Mouse (Mus musculus): ENCODE data around the gene Mocs1.

Gene Mocs1

GRCm38 (mm10) chr17:49428239-49428688, at the start of gene Mocs1:
Mocs1 (plus strand) TSS chr17:49428362.
- CTCF ChIA-PET, result interaction anchor here in 2 of 4 experiments (0.6 to 1.6 kb wide), 4 partner anchors 23 to 890 kb away, joined by 3 to 7 read pairs (median 4); no protein-coding TSS in a partner anchor

GRCm38 (mm10) chr17:49379645-49380044, 48.5 kb upstream of the Mocs1 start:
- ChIA-PET CTCF (interaction anchor here in 2 of 4 experiments (0.6 to 1.0 kb wide), 2 partner anchors 21 to 173 kb away, joined by 3 to 14 read pairs; no protein-coding TSS in a partner anchor), POLR2A (no interaction called here)

More at GRCm38 (mm10) chr17:49428239-49428688, at the start of gene Mocs1:
- POLR2A ChIA-PET, result interaction anchor here in 2 of 4 experiments (0.6 to 1.5 kb wide), 2 partner anchors 10 to 211 kb away, joined by 3 read pairs; no protein-coding TSS in a partner anchor

GRCm38 (mm10) chr17:49384217-49384943, 43.8 kb upstream of the Mocs1 start:
- ChIA-PET POLR2A (no interaction called here), CTCF (no interaction called here)

- CTCF ChIA-PET, result interaction anchor here in 2 of 4 experiments (0.6 to 2.0 kb wide), 3 partner anchors 12 to 121 kb away, joined by 3 to 7 read pairs (median 3); no protein-coding TSS in a partner anchor
- POLR2A ChIA-PET, result no interaction called here
Measured at GRCm38 (mm10) chr17:49387741-49388140, 40.4 kb upstream of the Mocs1 start.

GRCm38 (mm10) chr17:49392751-49393150, 35.4 kb upstream of the Mocs1 start:
- ChIA-PET CTCF (interaction anchor here in 1 of 4 experiments (0.7 kb wide), 1 partner anchor 458 kb away, joined by 3 read pairs; no protein-coding TSS in a partner anchor), POLR2A (no interaction called here)

GRCm38 (mm10) chr17:49394836-49395235, 33.3 kb upstream of the Mocs1 start:
- ChIA-PET CTCF (interaction anchor here (0.6 to 0.7 kb wide), 5 partner anchors 42 to 573 kb away, joined by 3 to 6 read pairs (median 5); no protein-coding TSS in a partner anchor), POLR2A (interaction anchor here in 1 of 4 experiments (0.6 kb wide), 1 partner anchor 123 kb away, joined by 3 read pairs; no protein-coding TSS in a partner anchor)

GRCm38 (mm10) chr17:49399605-49400004, 28.6 kb upstream of the Mocs1 start:
- ChIA-PET POLR2A (interaction anchor here in 1 of 4 experiments (0.6 kb wide), 1 partner anchor 133 kb away, joined by 5 read pairs; no protein-coding TSS in a partner anchor), CTCF (interaction anchor here (0.6 to 2.0 kb wide), 55 partner anchors 10 to 806 kb away, joined by 3 to 36 read pairs (median 4); partner anchors contain the start of genes Lrfn2 (in 2 of the 4) and Mocs1 (in 1 of the 4))

- CTCF ChIA-PET, result interaction anchor here (0.5 to 2.0 kb wide), 58 partner anchors 10 to 931 kb away, joined by 3 to 36 read pairs (median 4); partner anchors contain the start of genes Lrfn2 (in 2 of the 4) and Mocs1 (in 1 of the 4)
- POLR2A ChIA-PET, result interaction anchor here in 1 of 4 experiments (0.6 kb wide), 1 partner anchor 134 kb away, joined by 5 read pairs; no protein-coding TSS in a partner anchor
Measured at GRCm38 (mm10) chr17:49400130-49400529, 28.0 kb upstream of the Mocs1 start.

GRCm38 (mm10) chr17:49403151-49403550, 25.0 kb upstream of the Mocs1 start:
- CTCF ChIA-PET, result interaction anchor here in 1 of 4 experiments (0.8 kb wide), 1 partner anchor 10 kb away, joined by 4 read pairs; no protein-coding TSS in a partner anchor
- POLR2A ChIA-PET, result no interaction called here

GRCm38 (mm10) chr17:49405927-49406326, 22.2 kb upstream of the Mocs1 start:
- CTCF ChIA-PET, result no interaction called here
- POLR2A ChIA-PET, result interaction anchor here in 1 of 4 experiments (0.6 kb wide), 1 partner anchor 647 kb away, joined by 4 read pairs; no protein-coding TSS in a partner anchor

GRCm38 (mm10) chr17:49412974-49413373, 15.2 kb upstream of the Mocs1 start:
- ChIA-PET CTCF (interaction anchor here in 3 of 4 experiments (0.7 to 1.2 kb wide), 6 partner anchors 10 to 486 kb away, joined by 3 to 4 read pairs (median 3); no protein-coding TSS in a partner anchor), POLR2A (interaction anchor here in 1 of 4 experiments (0.6 kb wide), 1 partner anchor 56 kb away, joined by 3 read pairs; no protein-coding TSS in a partner anchor)

- ChIA-PET POLR2A (no interaction called here), CTCF (interaction anchor here in 3 of 4 experiments (0.6 to 1.2 kb wide), 8 partner anchors 11 to 485 kb away, joined by 3 to 4 read pairs (median 3); no protein-coding TSS in a partner anchor)
Measured at GRCm38 (mm10) chr17:49413554-49413953, 14.6 kb upstream of the Mocs1 start.

- CTCF ChIA-PET, result no interaction called here
- POLR2A ChIA-PET, result no interaction called here
Measured at GRCm38 (mm10) chr17:49416228-49416627, 11.9 kb upstream of the Mocs1 start.

GRCm38 (mm10) chr17:49419813-49420212, 8.3 kb upstream of the Mocs1 start:
- CTCF ChIA-PET, result interaction anchor here in 1 of 4 experiments (0.6 kb wide), 1 partner anchor 153 kb away, joined by 3 read pairs; no protein-coding TSS in a partner anchor
- POLR2A ChIA-PET, result no interaction called here

GRCm38 (mm10) chr17:49422286-49423066, 5.7 kb upstream of the Mocs1 start:
- ChIA-PET POLR2A (no interaction called here), CTCF (interaction anchor here in 1 of 4 experiments (1.0 kb wide), 1 partner anchor 476 kb away, joined by 5 read pairs; no protein-coding TSS in a partner anchor)

GRCm38 (mm10) chr17:49423067-49423325, 5.2 kb upstream of the Mocs1 start:
- ChIA-PET POLR2A (interaction anchor here in 1 of 4 experiments (1.3 kb wide), 1 partner anchor 10 kb away, joined by 4 read pairs; no protein-coding TSS in a partner anchor), CTCF (no interaction called here)

- POLR2A ChIA-PET, result interaction anchor here in 1 of 4 experiments (1.3 kb wide), 1 partner anchor 9 kb away, joined by 4 read pairs; no protein-coding TSS in a partner anchor
Measured at GRCm38 (mm10) chr17:49423872-49424271, 4.3 kb upstream of the Mocs1 start.

GRCm38 (mm10) chr17:49427631-49428238, 427 bp upstream of the Mocs1 start:
- ChIA-PET POLR2A (interaction anchor here in 2 of 4 experiments (0.6 to 1.5 kb wide), 2 partner anchors 10 to 212 kb away, joined by 3 read pairs; no protein-coding TSS in a partner anchor), CTCF (interaction anchor here in 2 of 4 experiments (0.6 to 1.6 kb wide), 4 partner anchors 24 to 889 kb away, joined by 3 to 7 read pairs (median 4); no protein-coding TSS in a partner anchor)

More at GRCm38 (mm10) chr17:49423872-49424271, 4.3 kb upstream of the Mocs1 start:
- CTCF ChIA-PET, result interaction anchor here in 2 of 4 experiments (0.6 kb wide), 2 partner anchors 518 to 866 kb away, joined by 3 read pairs; no protein-coding TSS in a partner anchor
